Mouse (Mus musculus): ENCODE measurements around the gene Sfxn1.

DNA sequence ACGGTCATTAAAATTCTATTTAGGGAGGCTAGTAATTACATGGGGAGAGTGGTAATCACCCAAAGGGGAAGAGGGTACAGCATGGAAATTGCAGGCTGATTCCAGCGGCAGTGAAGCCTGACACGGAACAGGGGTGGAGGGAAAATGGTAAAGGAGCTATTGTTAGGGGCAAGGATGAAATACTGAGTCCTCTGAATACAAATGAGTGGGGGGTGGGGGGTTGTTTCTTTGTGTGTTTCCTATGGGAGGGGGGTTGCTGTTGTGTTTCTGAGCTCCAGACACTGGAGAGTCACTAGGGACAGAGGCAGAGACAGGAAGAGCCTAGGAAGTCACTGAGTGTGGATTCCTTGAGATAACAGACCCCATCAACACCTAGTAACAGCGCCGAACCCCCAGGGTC is 72.1 kb downstream of the Sfxn1 start:
- TF ChIP-seq POLR2A (IDR thresholded peaks at IDR 0.05; ENCODE audit: insufficient read depth, low read depth, low read length), result no peak
- TF ChIP-seq CTCF (IDR thresholded peaks at IDR 0.05; ENCODE audit: insufficient read depth, low read depth, low read length), result no peak

Data from olfactory bulb, adult 2 months (tissue).